Mouse (Mus musculus): Measurements from ENCODE around the gene Trio. TPM values are rescaled to one million over a fixed set of nuclear protein-coding genes. Genes with fewer than 3 reads are reported as not detected.
"Not testable (repeated sequence)": the region's sequence is repeated elsewhere in the genome, so short reads cannot be mapped to it uniquely, and the experiment has no call there.

Trio gene
- polyA plus RNA-seq, 1 experiment = 49.9 TPM

DNA sequence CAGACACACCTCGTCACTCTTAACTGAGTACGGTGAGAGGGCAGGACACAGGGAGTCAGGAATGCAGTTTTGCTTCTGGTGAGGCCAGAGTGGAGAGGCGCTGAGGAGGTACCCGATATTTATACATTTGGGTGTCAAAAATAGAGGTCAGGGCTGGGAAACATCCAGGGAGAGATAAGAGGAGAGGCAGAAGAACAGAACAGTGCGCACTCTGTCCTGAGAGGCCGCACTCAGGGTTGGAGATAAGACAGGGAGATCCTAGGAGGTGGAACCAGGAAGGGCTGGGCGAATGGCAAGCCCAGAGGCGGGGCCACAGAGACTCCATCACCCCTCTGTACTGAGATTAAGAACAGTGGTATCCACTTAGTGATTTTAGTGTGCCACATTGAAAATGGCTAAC, 185.1 kb downstream of the Trio start:
- no peak overlapping the region for H3K4me3 ChIP-seq (ENCODE audit: insufficient read depth, low read length)
- TF ChIP-seq CTCF (IDR thresholded peaks at IDR 0.05; ENCODE audit: low read depth, low read length) = no peak
- TF ChIP-seq POLR2A (IDR thresholded peaks at IDR 0.05; ENCODE audit: borderline replicate concordance, low read depth, low read length) = no peak
- H3K4me1 ChIP-seq (ENCODE audit: control insufficient read depth, insufficient read depth, low read length) = no peaks in the 10 kb centered on the region
- no peak overlapping the region for H3K27ac ChIP-seq (ENCODE audit: insufficient read depth, low read depth, low read length)

- Histone ChIP-seq H3K4me3 (ENCODE audit: insufficient read depth, low read length) (no peak overlapping the region), H3K4me1 (ENCODE audit: control insufficient read depth, insufficient read depth, low read length) (no peaks in the 10 kb centered on the region), H3K27ac (ENCODE audit: insufficient read depth, low read depth, low read length) (no peak overlapping the region)
- no peak for TF ChIP-seq POLR2A (IDR thresholded peaks at IDR 0.05; ENCODE audit: borderline replicate concordance, low read depth, low read length)
- no peak for TF ChIP-seq CTCF (IDR thresholded peaks at IDR 0.05; ENCODE audit: low read depth, low read length)
These were observed 185.5 kb downstream of the Trio start for GRCm38 (mm10) chr15:27840125-27840524.

DNA sequence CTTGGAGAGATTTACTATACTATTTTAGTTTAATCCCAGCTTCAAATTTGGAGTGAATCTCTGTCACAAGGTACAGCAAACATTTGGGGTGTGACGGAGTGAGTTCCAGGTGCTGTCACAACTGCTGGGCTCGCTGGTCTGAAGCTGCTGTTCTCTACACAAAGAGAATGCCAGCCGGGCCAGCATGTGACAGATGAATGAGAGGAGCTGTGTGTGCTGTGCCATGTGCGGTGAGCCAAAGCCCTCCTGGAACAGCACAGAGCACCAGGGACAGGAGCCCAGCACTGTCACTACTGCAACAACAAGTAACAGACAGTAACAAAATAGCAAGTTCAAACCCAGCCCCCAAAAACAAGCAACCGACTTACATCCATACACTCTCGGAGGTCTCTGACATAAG, 194.0 kb downstream of the Trio start:
- Histone ChIP-seq H3K4me1 (ENCODE audit: control insufficient read depth, insufficient read depth, low read length) (no peaks in the 10 kb centered on the region), H3K27ac (ENCODE audit: insufficient read depth, low read depth, low read length) (no peak overlapping the region), H3K4me3 (ENCODE audit: insufficient read depth, low read length) (no peak overlapping the region)
- TF ChIP-seq CTCF (IDR thresholded peaks at IDR 0.05; ENCODE audit: low read depth, low read length) (no peak), POLR2A (IDR thresholded peaks at IDR 0.05; ENCODE audit: borderline replicate concordance, low read depth, low read length) (no peak)

- H3K4me3 ChIP-seq (ENCODE audit: insufficient read depth, low read length); H3K4me1 ChIP-seq (ENCODE audit: control insufficient read depth, insufficient read depth, low read length); H3K27ac ChIP-seq (ENCODE audit: insufficient read depth, low read depth, low read length): not testable (repeated sequence)
These were observed 197.8 kb downstream of the Trio start for GRCm38 (mm10) chr15:27827871-27828270.

DNA sequence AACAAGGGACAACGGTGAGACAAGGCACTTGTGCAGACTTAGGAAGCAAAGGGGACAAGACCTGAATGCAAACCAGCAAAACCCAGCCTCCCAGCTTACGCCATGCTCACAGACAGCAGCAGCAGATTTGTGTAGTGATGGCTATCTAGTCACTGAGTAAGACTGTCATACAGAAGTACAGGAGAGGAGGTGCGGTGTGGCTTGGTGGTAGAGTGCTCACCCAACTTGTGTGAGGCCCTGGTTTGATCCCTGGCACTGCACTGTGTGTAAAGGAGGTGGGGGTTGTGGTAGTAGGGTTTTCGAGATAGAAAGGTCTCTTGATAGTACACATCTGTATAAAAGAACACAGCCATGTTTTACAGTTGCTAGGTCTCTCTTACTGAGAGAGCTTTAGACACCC, 198.8 kb downstream of the Trio start:
- TF ChIP-seq POLR2A (IDR thresholded peaks at IDR 0.05; ENCODE audit: borderline replicate concordance, low read depth, low read length) = no peak
- TF ChIP-seq CTCF (IDR thresholded peaks at IDR 0.05; ENCODE audit: low read depth, low read length) = no peak
- Histone ChIP-seq H3K27ac (ENCODE audit: insufficient read depth, low read depth, low read length) (no peak overlapping the region), H3K4me1 (ENCODE audit: control insufficient read depth, insufficient read depth, low read length) (peaks cover 2% of the 10 kb centered on the region), H3K4me3 (ENCODE audit: insufficient read depth, low read length) (no peak overlapping the region)

DNA sequence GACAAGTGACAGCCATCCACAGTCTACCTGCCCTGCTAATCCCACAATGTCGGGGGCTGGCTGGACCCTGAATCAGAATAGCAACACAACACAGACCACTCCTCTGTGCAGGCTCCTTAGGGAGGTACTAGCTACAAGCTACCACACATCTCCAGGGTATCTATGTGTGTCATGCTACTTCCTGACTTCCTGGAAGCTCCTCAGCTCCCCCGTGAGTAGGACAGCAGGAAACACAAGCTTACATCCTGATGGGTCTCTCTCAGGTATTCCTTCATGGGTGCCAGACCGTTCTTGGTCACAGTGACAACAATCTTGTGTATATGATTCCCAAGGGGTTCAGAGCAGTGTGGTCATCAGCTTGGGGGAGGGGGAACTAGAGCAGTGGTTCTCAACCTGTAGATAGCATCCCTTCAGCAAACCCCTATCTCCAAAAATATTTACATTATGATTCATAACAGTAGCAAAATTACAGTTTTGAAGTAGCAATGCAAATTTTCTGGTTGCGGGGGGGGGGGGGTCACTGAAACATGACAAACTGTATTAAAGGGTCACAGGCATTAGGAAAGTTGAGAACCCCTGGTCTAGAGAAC, 199.5 kb downstream of the Trio start:
- Histone ChIP-seq H3K27ac (ENCODE audit: insufficient read depth, low read depth, low read length) (no peak overlapping the region), H3K4me3 (ENCODE audit: insufficient read depth, low read length) (no peak overlapping the region)
- TF ChIP-seq CTCF (IDR thresholded peaks at IDR 0.05; ENCODE audit: low read depth, low read length) (no peak), POLR2A (IDR thresholded peaks at IDR 0.05; ENCODE audit: borderline replicate concordance, low read depth, low read length) (no peak)

GRCm38 (mm10) chr15:27825390-27825789, 200.3 kb downstream of the Trio start:
- Histone ChIP-seq H3K4me1 (ENCODE audit: control insufficient read depth, insufficient read depth, low read length) (peaks cover 2% of the 10 kb centered on the region), H3K27ac (ENCODE audit: insufficient read depth, low read depth, low read length) (no peak overlapping the region), H3K4me3 (ENCODE audit: insufficient read depth, low read length) (no peak overlapping the region)
- TF ChIP-seq CTCF (IDR thresholded peaks at IDR 0.05; ENCODE audit: low read depth, low read length) (no peak), POLR2A (IDR thresholded peaks at IDR 0.05; ENCODE audit: borderline replicate concordance, low read depth, low read length) (no peak)

More for the DNA sequence above, 199.5 kb downstream of the Trio start:
- peaks cover 2% of the 10 kb centered on the region for H3K4me1 ChIP-seq (ENCODE audit: control insufficient read depth, insufficient read depth, low read length)

DNA sequence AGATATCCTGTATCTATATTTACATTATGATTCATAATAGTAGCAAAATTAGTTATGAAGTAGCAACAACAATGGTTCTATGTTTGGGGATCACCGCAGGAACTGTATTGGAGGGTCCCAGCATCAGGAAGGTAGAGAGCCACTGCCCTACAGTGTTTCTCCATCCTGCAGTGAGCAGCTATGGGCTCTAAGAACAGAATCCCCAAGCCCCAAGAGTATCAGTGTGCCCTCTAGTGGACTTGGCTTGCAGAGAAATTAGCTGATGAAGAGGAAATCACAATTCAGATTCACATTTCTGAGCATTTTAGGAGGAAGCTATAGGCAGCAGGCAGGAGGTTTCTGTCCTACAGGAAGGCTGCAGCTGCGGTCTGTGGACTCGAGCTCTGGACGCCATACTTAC, 202.1 kb downstream of the Trio start:
- Histone ChIP-seq H3K4me1 (ENCODE audit: control insufficient read depth, insufficient read depth, low read length) (peaks cover 2% of the 10 kb centered on the region), H3K27ac (ENCODE audit: insufficient read depth, low read depth, low read length) (no peak overlapping the region), H3K4me3 (ENCODE audit: insufficient read depth, low read length) (no peak overlapping the region)
- no peak for TF ChIP-seq POLR2A (IDR thresholded peaks at IDR 0.05; ENCODE audit: borderline replicate concordance, low read depth, low read length)
- peak; percentile 30; the same call in 1 of the 2 replicates for TF ChIP-seq CTCF (IDR thresholded peaks at IDR 0.05; ENCODE audit: low read depth, low read length)

- no peak for TF ChIP-seq POLR2A (IDR thresholded peaks at IDR 0.05; ENCODE audit: borderline replicate concordance, low read depth, low read length)
- no peak for TF ChIP-seq CTCF (IDR thresholded peaks at IDR 0.05; ENCODE audit: low read depth, low read length)
These were observed 203.2 kb downstream of the Trio start for GRCm38 (mm10) chr15:27822461-27822860.

DNA sequence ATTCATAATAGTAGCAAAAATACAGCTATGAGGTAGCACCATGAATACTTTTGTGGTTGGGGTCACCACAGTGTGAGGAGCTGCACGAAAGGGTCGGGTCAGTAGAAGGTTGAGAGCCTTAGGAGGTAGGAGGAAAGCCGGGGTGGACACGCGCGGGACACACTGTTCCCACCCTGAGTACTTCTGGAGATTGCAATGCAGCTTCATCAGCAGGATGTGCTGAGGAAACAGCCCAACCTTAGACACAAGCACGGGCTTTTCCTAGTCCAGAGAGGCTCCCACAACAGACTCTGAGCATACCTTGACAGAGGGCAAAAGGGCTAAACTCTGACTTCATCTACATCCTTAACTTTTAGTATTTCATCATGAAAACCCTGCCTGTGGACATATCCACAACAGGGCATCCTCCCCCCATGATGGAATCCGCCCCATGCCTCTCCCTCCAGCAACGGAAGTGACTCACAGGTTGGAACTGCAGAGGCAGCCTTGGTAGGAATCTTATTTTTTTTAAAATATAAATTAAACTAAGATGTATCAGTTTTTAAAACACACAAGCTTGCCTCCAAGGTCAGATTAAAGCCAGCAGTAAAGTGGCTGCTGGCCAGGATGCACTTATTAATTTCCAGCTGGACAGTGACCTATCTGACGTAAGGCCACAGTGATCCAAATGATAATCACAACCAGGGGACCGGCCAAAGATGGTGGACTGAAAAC, 203.8 kb downstream of the Trio start:
- Histone ChIP-seq H3K4me3 (ENCODE audit: insufficient read depth, low read length) (no peak overlapping the region), H3K4me1 (ENCODE audit: control insufficient read depth, insufficient read depth, low read length) (peaks cover 2% of the 10 kb centered on the region), H3K27ac (ENCODE audit: insufficient read depth, low read depth, low read length) (no peak overlapping the region)
- no peak for TF ChIP-seq POLR2A (IDR thresholded peaks at IDR 0.05; ENCODE audit: borderline replicate concordance, low read depth, low read length)
- TF ChIP-seq CTCF (IDR thresholded peaks at IDR 0.05; ENCODE audit: low read depth, low read length) = no peak

More at GRCm38 (mm10) chr15:27822461-27822860, 203.2 kb downstream of the Trio start:
- no peak overlapping the region for H3K27ac ChIP-seq (ENCODE audit: insufficient read depth, low read depth, low read length)
- peaks cover 2% of the 10 kb centered on the region for H3K4me1 ChIP-seq (ENCODE audit: control insufficient read depth, insufficient read depth, low read length)
- H3K4me3 ChIP-seq (ENCODE audit: insufficient read depth, low read length) = no peak overlapping the region
